Mouse (Mus musculus): ENCODE results near the gene Kcnk10.

The Kcnk10 gene

GRCm38 (mm10) chr12:98409580-98409979 lies 168.5 kb downstream of the Kcnk10 start:
- peak; percentile 14 for DNase-seq (ENCODE audit: low read depth, low spot score)

DNA sequence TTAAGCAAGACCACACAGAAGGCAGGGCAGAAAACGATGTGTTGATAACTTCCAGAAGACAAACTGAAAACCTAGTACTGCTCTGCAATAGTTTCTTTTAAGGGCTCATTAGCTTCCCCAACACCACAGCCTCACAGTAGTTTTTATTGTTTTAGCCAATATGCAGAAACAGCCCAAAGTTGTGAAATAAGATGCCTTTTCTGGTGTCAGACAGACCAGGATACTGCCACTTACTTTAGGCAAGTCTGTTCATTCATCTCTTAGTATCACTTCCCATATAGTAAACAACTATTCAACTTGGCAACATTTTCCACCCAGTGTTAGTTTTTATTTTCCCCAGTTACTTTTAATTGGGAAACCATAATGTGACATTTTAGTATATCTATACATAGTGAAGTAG lies 171.5 kb downstream of the Kcnk10 start:
- DNase-seq (ENCODE audit: low read depth, low spot score) = no peak

- no peak for DNase-seq (ENCODE audit: low read depth, low spot score)
These were observed 172.0 kb downstream of the Kcnk10 start for GRCm38 (mm10) chr12:98406076-98406475.

GRCm38 (mm10) chr12:98396586-98396985 lies 181.5 kb downstream of the Kcnk10 start:
- no peak for DNase-seq (ENCODE audit: low read depth, low spot score)

- no peak for DNase-seq (ENCODE audit: low read depth, low spot score)
These were observed 184.0 kb downstream of the Kcnk10 start for GRCm38 (mm10) chr12:98394115-98394514.

GRCm38 (mm10) chr12:98391347-98391746 lies 186.8 kb downstream of the Kcnk10 start:
- no peak for DNase-seq (ENCODE audit: low read depth, low spot score)

DNA sequence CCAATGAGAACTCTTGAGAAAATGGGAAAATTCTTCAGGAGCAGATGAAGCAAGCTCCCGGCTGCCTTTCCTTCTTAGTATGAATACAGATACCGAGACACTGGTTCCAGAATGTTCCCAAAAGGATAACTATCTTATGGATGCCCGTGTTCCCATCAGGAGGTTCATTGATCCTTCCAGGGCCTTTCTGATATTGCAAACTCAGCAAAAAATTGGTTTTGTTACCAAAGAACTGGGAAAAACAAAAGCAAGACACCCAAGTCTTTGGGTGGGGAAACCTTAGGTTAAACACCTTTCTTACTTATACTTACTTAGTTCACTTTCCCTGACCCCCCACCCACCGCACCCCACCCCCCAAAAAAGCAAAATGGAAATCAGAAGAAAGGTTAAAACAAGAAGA lies 188.5 kb downstream of the Kcnk10 start:
- no peak for DNase-seq (ENCODE audit: low read depth, low spot score)
